Mouse (Mus musculus) bone marrow, adult 2 months (tissue): ENCODE data around the gene Nfia.

Experiments
- CTCF ChIP-seq: fragments of 200-500 bp; IDR thresholded peaks from 2 replicates; pipeline ENCODE4 v1.5.1; 2011; ENCODE audit warnings: low read length, control low read depth; ENCODE audit not compliant: control insufficient read depth, insufficient read depth
- POLR2A ChIP-seq: fragments of 200-500 bp; IDR thresholded peaks from 2 replicates; pipeline ENCODE4 v1.6.1; 2011; ENCODE audit warnings: low read depth, mild to moderate bottlenecking, control low read depth, low read length, borderline replicate concordance; ENCODE audit not compliant: control insufficient read depth

DNA sequence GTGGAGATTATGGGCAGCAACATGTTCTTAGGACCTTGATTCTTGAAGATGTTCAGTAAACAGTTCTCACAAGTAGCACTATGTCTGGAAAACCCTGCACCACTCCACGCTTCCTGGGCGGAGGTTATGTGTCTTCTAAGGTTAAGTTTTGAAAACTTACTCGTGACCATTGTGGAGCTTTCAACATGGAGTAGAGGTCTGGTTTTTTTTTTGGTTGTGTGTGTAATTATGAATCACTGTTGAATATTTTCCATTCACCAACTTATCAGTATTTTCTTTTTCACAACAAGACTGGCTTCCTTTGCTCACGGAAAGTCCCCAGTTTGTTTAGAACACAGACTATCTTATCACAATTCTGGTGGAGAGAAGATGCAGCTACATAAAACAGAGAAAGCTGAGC lies 82.2 kb downstream of the Nfia start:
- TF ChIP-seq CTCF (no peak), POLR2A (no peak)
